In genomic region chr7:44839171-44839490, GRCm38 (mm10) we compare ENCODE assay signal across 8 mouse cellular contexts. TPM values are rescaled to one million over a fixed set of nuclear protein-coding genes. Genes with fewer than 3 reads are reported as not detected.
DNase-seq lines count a peak whose midpoint lies in the region; ATAC-seq and TF ChIP-seq lines count a peak whose summit lies in the region.

No protein-coding gene starts in this region.

- TF ChIP-seq CTCF in ES-Bruce4 (IDR thresholded peaks at IDR 0.05; ENCODE audit: low read depth, low read length) = no peak
- TF ChIP-seq CTCF in liver, postnatal 0 days (IDR thresholded peaks at IDR 0.05; ENCODE audit: low read depth) = no peak

- TF ChIP-seq EP300 in ES-Bruce4 (IDR thresholded peaks at IDR 0.05; ENCODE audit: insufficient read depth, low read depth, low read length) = no peak
- no peak for TF ChIP-seq EP300 in liver, postnatal 0 days (IDR thresholded peaks at IDR 0.05; ENCODE audit: low read depth)

- H3K4me1 ChIP-seq in heart, embryonic 11.5 days (ENCODE audit: control insufficient read depth, insufficient read depth, low read length) = peaks cover 12% of the 10 kb centered on the region
- H3K4me1 ChIP-seq in ES-Bruce4 (ENCODE audit: control insufficient read depth, insufficient read depth, low read length) = no peaks in the 10 kb centered on the region
- H3K4me1 ChIP-seq in hindbrain, embryonic 11.5 days (replicated peaks; ENCODE audit: control insufficient read depth, insufficient read depth, low read length) = peaks cover 10% of the 10 kb centered on the region
- H3K4me1 ChIP-seq in liver, postnatal 0 days (ENCODE audit: insufficient read depth) = peaks cover 24% of the 10 kb centered on the region

- intact Hi-C loops in heart, postnatal 14 days (cut with DNase I) = no loop called here

- peaks cover 8% of the 10 kb centered on the region; the same call in 1 of the 2 replicates for H3K36me3 ChIP-seq in heart, embryonic 11.5 days (ENCODE audit: control insufficient read depth, insufficient read depth, low read length)
- H3K36me3 ChIP-seq in ES-Bruce4 (ENCODE audit: control insufficient read depth, insufficient read depth, low read length, poor library complexity, severe bottlenecking) = peaks cover 2% of the 10 kb centered on the region
- H3K36me3 ChIP-seq in hindbrain, embryonic 11.5 days (ENCODE audit: control insufficient read depth, insufficient read depth, low read length) = peaks cover 5% of the 10 kb centered on the region
- H3K36me3 ChIP-seq in liver, postnatal 0 days (replicated peaks; ENCODE audit: insufficient read depth, low read length) = peaks cover 23% of the 10 kb centered on the region

- H3K4me2 ChIP-seq in heart, embryonic 11.5 days = peak overlapping the region; percentile 65
- H3K4me2 ChIP-seq in hindbrain, embryonic 11.5 days (replicated peaks; ENCODE audit: low read depth, low read length) = peak overlapping the region; percentile 49
- H3K4me2 ChIP-seq in liver, postnatal 0 days (ENCODE audit: low read depth, low read length) = peak overlapping the region; percentile 64

- H3K27me3 ChIP-seq in heart, embryonic 11.5 days (ENCODE audit: control insufficient read depth, insufficient read depth, low read length) = peaks cover 13% of the 10 kb centered on the region
- no peaks in the 10 kb centered on the region for H3K27me3 ChIP-seq in ES-Bruce4 (ENCODE audit: control insufficient read depth, insufficient read depth, low read length, poor library complexity, severe bottlenecking)
- peaks cover 20% of the 10 kb centered on the region for H3K27me3 ChIP-seq in hindbrain, embryonic 11.5 days (ENCODE audit: control insufficient read depth, insufficient read depth, low read length)
- H3K27me3 ChIP-seq in liver, postnatal 0 days (ENCODE audit: insufficient read depth, low read length) = 0 out of 2 replicates have a peak, but pooled peaks cover 9% of the 10 kb centered on the region

- no peak overlapping the region for H3K27ac ChIP-seq in heart, embryonic 11.5 days (ENCODE audit: low read depth, low read length)
- no peak overlapping the region for H3K27ac ChIP-seq in ES-Bruce4 (ENCODE audit: insufficient read depth, low read length)
- H3K27ac ChIP-seq in hindbrain, embryonic 11.5 days (ENCODE audit: low read depth, low read length) = no peak overlapping the region
- no peak overlapping the region for H3K27ac ChIP-seq in liver, postnatal 0 days (ENCODE audit: low read depth)

- DNase-seq in heart, postnatal 14 days = no peak
- no peak for DNase-seq in hindbrain, embryonic 11.5 days (ENCODE audit: low spot score)
- DNase-seq in liver, postnatal 0 days = no peak
- no peak for DNase-seq in embryo, embryonic 9.5 days (ENCODE audit: extremely low spot score)
- no peak for DNase-seq in layer of hippocampus, postnatal 36 days
- no peak for DNase-seq in frontal cortex, postnatal 14 days (ENCODE audit: low spot score in 2 of 2)

- peak overlapping the region; percentile 29 for H3K4me3 ChIP-seq in heart, embryonic 11.5 days (ENCODE audit: low read depth, low read length)
- peak overlapping the region; percentile 39; the same call in 1 of the 2 replicates for H3K4me3 ChIP-seq in ES-Bruce4 (ENCODE audit: low read depth, low read length)
- H3K4me3 ChIP-seq in hindbrain, embryonic 11.5 days (ENCODE audit: low read depth, low read length) = peak overlapping the region; percentile 23
- H3K4me3 ChIP-seq in liver, postnatal 0 days (ENCODE audit: low read depth, low read length) = peak overlapping the region; percentile 29

- WGBS in heart, embryonic 11.5 days (ENCODE audit: insufficient replicate concordance) = 24% methylated on average over 11 of the region's 11 CpGs
- 33% methylated on average over 11 of the region's 11 CpGs for WGBS in hindbrain, embryonic 11.5 days
- 19% methylated on average over 11 of the region's 11 CpGs for WGBS in liver, postnatal 0 days (ENCODE audit: insufficient replicate concordance)

- no peaks in the 10 kb centered on the region for H3K9me3 ChIP-seq in heart, embryonic 11.5 days (replicated peaks; ENCODE audit: control insufficient read depth, low read length)
- no peaks in the 10 kb centered on the region for H3K9me3 ChIP-seq in ES-Bruce4 (replicated peaks; ENCODE audit: control insufficient read depth, insufficient read depth, low read length, poor library complexity, severe bottlenecking)
- no peaks in the 10 kb centered on the region for H3K9me3 ChIP-seq in hindbrain, embryonic 11.5 days (ENCODE audit: control insufficient read depth, low read length)
- no peaks in the 10 kb centered on the region for H3K9me3 ChIP-seq in liver, postnatal 0 days (ENCODE audit: low read length)

- no peak for TF ChIP-seq POLR2A in ES-Bruce4 (IDR thresholded peaks at IDR 0.05; ENCODE audit: insufficient read depth, low read length)

- ATAC-seq in heart, embryonic 11.5 days (replicated peaks; ENCODE audit: insufficient number of reproducible peaks, low FRiP score, low TSS enrichment) = no peak; the same call in 1 of the 2 replicates
- ATAC-seq in hindbrain, embryonic 11.5 days (ENCODE audit: low FRiP score) = no peak; the same call in 1 of the 2 replicates
- no peak for ATAC-seq in liver, postnatal 0 days

- peak overlapping the region; percentile 47; the same call in 1 of the 2 replicates for H3K9ac ChIP-seq in heart, embryonic 11.5 days (ENCODE audit: low read depth, low read length)
- H3K9ac ChIP-seq in ES-Bruce4 (ENCODE audit: low read depth, poor library complexity, severe bottlenecking) = no peak overlapping the region
- 0 out of 2 replicates have a peak overlapping the region, but pooled peaks have one; percentile 29 for H3K9ac ChIP-seq in hindbrain, embryonic 11.5 days (ENCODE audit: low read depth, low read length)
- H3K9ac ChIP-seq in liver, postnatal 0 days (replicated peaks) = peak overlapping the region; percentile 1; the same call in 1 of the 2 replicates

RNA-seq across cellular contexts. Expression of gene Akt1s1, which starts 9.7 kb away (rescaled TPM):
- polyA plus RNA-seq in heart, embryonic 11.5 days (2014; fragmentation: Nextera tagmentation; extraction: Ambion mirVana) = 38.6 and 53.9 TPM in 2 replicates
- total RNA-seq in heart, postnatal 14 days (2021) = 10 to 100 TPM; 61.1 to 63.3 TPM
- 38.1 and 38.3 TPM in 2 replicates for polyA plus RNA-seq in ES-Bruce4 (2011; ENCODE audit: insufficient read depth, insufficient read length, low read depth, missing spikeins)
- 31.7 and 38.0 TPM in 2 replicates for polyA plus RNA-seq in hindbrain, embryonic 11.5 days (2014; fragmentation: Nextera tagmentation; extraction: Ambion mirVana)
- polyA plus RNA-seq in liver, postnatal 0 days (2015; fragmentation: Nextera tagmentation; extraction: Ambion mirVana) = 36.9 and 38.6 TPM in 2 replicates
- total RNA-seq in layer of hippocampus, postnatal 36 days (2021) = 10 to 100 TPM; 78.8 to 80.6 TPM

RNA-seq across cellular contexts. Expression of gene Tbc1d17, which starts 9.7 kb away (rescaled TPM):
- 48.2 and 49.2 TPM in 2 replicates for polyA plus RNA-seq in heart, embryonic 11.5 days (2014; fragmentation: Nextera tagmentation; extraction: Ambion mirVana)
- total RNA-seq in heart, postnatal 14 days (2021) = 10 to 100 TPM; 41.0 to 42.8 TPM
- polyA plus RNA-seq in ES-Bruce4 (2011; ENCODE audit: insufficient read depth, insufficient read length, low read depth, missing spikeins) = 33.9 and 46.7 TPM in 2 replicates
- polyA plus RNA-seq in hindbrain, embryonic 11.5 days (2014; fragmentation: Nextera tagmentation; extraction: Ambion mirVana) = 60.9 and 65.5 TPM in 2 replicates
- 28.2 and 30.5 TPM in 2 replicates for polyA plus RNA-seq in liver, postnatal 0 days (2015; fragmentation: Nextera tagmentation; extraction: Ambion mirVana)
- 10 to 100 TPM; 63.7 to 64.6 TPM for total RNA-seq in layer of hippocampus, postnatal 36 days (2021)

RNA-seq across cellular contexts. Expression of gene Pnkp, which starts 17.8 kb away (rescaled TPM):
- 18.9 and 19.2 TPM in 2 replicates for polyA plus RNA-seq in heart, embryonic 11.5 days (2014; fragmentation: Nextera tagmentation; extraction: Ambion mirVana)
- 10 to 100 TPM; 17.6 to 18.8 TPM for total RNA-seq in heart, postnatal 14 days (2021)
- polyA plus RNA-seq in ES-Bruce4 (2011; ENCODE audit: insufficient read depth, insufficient read length, low read depth, missing spikeins) = 22.3 and 30.3 TPM in 2 replicates
- 26.3 and 27.6 TPM in 2 replicates for polyA plus RNA-seq in hindbrain, embryonic 11.5 days (2014; fragmentation: Nextera tagmentation; extraction: Ambion mirVana)
- 25.6 and 27.9 TPM in 2 replicates for polyA plus RNA-seq in liver, postnatal 0 days (2015; fragmentation: Nextera tagmentation; extraction: Ambion mirVana)
- total RNA-seq in layer of hippocampus, postnatal 36 days (2021) = 10 to 100 TPM; 27.1 to 27.2 TPM

RNA-seq across cellular contexts. Expression of gene Atf5, which starts 22.7 kb away (rescaled TPM):
- polyA plus RNA-seq in heart, embryonic 11.5 days (2014; fragmentation: Nextera tagmentation; extraction: Ambion mirVana) = 1.6 and 1.9 TPM in 2 replicates
- total RNA-seq in heart, postnatal 14 days (2021) = 10 to 100 TPM; 52.4 to 57.4 TPM
- polyA plus RNA-seq in ES-Bruce4 (2011; ENCODE audit: insufficient read depth, insufficient read length, low read depth, missing spikeins) = 9.6 and 14.6 TPM in 2 replicates
- 1.9 and 2.0 TPM in 2 replicates for polyA plus RNA-seq in hindbrain, embryonic 11.5 days (2014; fragmentation: Nextera tagmentation; extraction: Ambion mirVana)
- polyA plus RNA-seq in liver, postnatal 0 days (2015; fragmentation: Nextera tagmentation; extraction: Ambion mirVana) = 66.6 and 72.5 TPM in 2 replicates
- total RNA-seq in layer of hippocampus, postnatal 36 days (2021) = 10 to 100 TPM; 26.3 to 28.9 TPM

RNA-seq across cellular contexts. Expression of gene Il4i1, which starts 22.9 kb away (rescaled TPM):
- polyA plus RNA-seq in heart, embryonic 11.5 days (2014; fragmentation: Nextera tagmentation; extraction: Ambion mirVana) = 0.14 and 1.2 TPM in 2 replicates
- total RNA-seq in heart, postnatal 14 days (2021) = 1 to 10 TPM in 1 of 2 experiments, under 1 TPM in 1; 0.72 to 1.1 TPM
- polyA plus RNA-seq in ES-Bruce4 (2011; ENCODE audit: insufficient read depth, insufficient read length, low read depth, missing spikeins) = 4.7 and 6.4 TPM in 2 replicates
- polyA plus RNA-seq in hindbrain, embryonic 11.5 days (2014; fragmentation: Nextera tagmentation; extraction: Ambion mirVana) = 0.60 and 1.7 TPM in 2 replicates
- 0.83 and 1.0 TPM in 2 replicates for polyA plus RNA-seq in liver, postnatal 0 days (2015; fragmentation: Nextera tagmentation; extraction: Ambion mirVana)
- 1 to 10 TPM; 1.1 to 2.5 TPM for total RNA-seq in layer of hippocampus, postnatal 36 days (2021)
